Mouse (Mus musculus): Measurements from ENCODE around the gene Defb5. TPM values are rescaled to one million over a fixed set of nuclear protein-coding genes. Genes with fewer than 3 reads are reported as not detected.

Defb5 gene
- polyA plus RNA-seq (2017; shearing (Covaris generic)): not detected

DNA sequence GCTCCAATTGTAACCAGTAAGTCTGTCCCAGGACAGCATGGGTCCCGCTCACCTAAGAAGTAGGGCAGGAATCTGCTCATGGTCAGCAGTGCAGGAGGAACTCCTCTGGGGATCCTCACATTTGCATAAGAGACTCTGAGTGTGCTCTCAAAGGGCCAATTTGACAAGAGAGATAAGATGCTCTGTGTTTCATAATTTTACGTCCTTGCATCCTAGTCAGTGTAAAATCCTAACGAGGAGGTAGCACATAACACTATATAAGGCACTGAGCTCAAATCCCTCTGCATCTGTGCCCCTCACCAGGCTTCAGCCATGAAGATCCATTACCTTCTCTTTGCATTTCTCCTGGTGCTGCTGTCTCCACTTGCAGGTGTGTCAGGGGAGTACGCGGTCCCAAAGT, at the start of gene Defb5:
TSS of gene Defb5 (plus strand) at position 301 of the 400 bp plus-strand sequence.

DNA sequence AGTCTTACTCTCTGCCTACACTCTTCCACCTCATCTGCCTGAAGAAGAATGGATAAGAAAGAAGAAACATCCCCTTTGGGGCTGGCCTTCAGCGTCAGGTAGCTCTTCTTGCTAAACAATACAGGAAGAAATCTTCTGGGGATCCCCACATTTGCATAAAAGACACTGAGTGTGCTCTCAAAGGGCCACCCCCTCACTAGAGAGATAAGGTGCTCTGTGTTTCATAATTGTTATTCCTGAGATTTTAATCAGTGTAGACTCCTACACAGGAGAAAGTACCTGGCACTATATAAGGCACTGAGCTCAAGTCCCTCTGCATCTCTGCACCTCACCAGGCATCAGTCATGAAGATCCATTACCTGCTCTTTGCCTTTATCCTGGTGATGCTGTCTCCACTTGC, 22.2 kb upstream of the Defb5 start, which contains the start of gene Defb6:
TSS of gene Defb6 (plus strand) at position 318 of the 400 bp plus-strand sequence.

DNA sequence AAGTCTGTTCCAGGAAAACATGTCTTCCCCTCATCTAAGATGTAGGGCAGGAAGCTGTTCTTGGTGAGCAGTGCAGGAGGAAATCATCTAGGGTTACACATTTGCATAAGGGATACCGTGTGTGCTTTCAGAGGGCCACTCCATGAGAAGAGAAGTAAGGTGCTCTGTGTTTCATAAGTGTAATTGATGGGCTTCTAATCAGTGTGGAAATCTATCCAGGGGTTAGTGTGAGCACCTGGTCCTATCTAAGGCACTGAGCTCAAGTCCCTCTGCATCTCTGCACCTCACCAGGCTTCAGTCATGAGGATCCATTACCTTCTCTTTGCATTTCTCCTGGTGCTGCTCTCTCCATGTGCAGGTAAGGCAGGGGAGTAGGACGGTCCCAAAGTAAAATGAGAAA, 7.8 kb upstream of the Defb5 start, which contains the start of gene Defb46:
TSS of gene Defb46 (plus strand) at position 301 of the 400 bp plus-strand sequence.

DNA sequence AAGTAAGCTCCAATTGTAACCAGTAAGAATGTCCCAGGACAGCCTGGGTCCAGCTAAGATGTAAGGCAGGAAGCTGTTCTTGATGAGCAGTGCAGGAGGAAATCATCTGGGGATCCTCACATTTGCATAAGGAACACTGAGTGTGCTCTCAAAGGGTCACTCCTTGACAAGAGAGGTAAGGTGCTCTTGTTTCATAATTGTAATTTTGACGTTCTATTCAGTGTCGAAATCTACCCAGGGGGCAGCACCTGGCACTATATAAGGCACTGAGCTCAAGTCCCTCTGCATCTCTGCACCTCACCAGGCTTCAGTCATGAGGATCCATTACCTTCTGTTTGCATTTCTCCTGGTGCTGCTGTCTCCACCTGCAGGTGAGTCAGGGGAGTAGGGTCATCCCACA, 45.7 kb downstream of the Defb5 start, which contains the start of gene Defb3:
TSS of gene Defb3 (plus strand) at position 301 of the 400 bp plus-strand sequence.

Other genes with a start within 250 kb of the Defb5 start
- not detected for gene Defb38, start 221.0 kb upstream of the Defb5 start, polyA plus RNA-seq (2017; shearing (Covaris generic))
- not detected for gene Defb39, start 182.8 kb upstream of the Defb5 start, polyA plus RNA-seq (2017; shearing (Covaris generic))
- not detected for gene Defb12, start 132.7 kb upstream of the Defb5 start, polyA plus RNA-seq (2017; shearing (Covaris generic))
- not detected for gene Defb34, start 123.8 kb upstream of the Defb5 start, polyA plus RNA-seq (2017; shearing (Covaris generic))
- gene Gm45826, start 106.8 kb upstream of the Defb5 start, polyA plus RNA-seq (2017; shearing (Covaris generic)): not detected
- not detected for gene Defb14, start 53.2 kb upstream of the Defb5 start, polyA plus RNA-seq (2017; shearing (Covaris generic))
- not detected for gene Defb4, start 48.9 kb upstream of the Defb5 start, polyA plus RNA-seq (2017; shearing (Covaris generic))
- not detected for gene Defb6, start 22.1 kb upstream of the Defb5 start, polyA plus RNA-seq (2017; shearing (Covaris generic))
- not detected for gene Defb46, start 7.7 kb upstream of the Defb5 start, polyA plus RNA-seq (2017; shearing (Covaris generic))
- gene Defb3, start 45.8 kb downstream of the Defb5 start, polyA plus RNA-seq (2017; shearing (Covaris generic)): not detected
- not detected for gene Defb8, start 200.0 kb downstream of the Defb5 start, polyA plus RNA-seq (2017; shearing (Covaris generic))
- gene Defb7, start 247.5 kb downstream of the Defb5 start, polyA plus RNA-seq (2017; shearing (Covaris generic)): not detected